Mouse (Mus musculus): Measurements from ENCODE around the gene Hepacam. TPM values are rescaled to one million over a fixed set of nuclear protein-coding genes. Genes with fewer than 3 reads are reported as not detected.

Gene Hepacam
- total and polyA plus RNA-seq, 3 experiments = 0.13 TPM; not detected in 2

DNA sequence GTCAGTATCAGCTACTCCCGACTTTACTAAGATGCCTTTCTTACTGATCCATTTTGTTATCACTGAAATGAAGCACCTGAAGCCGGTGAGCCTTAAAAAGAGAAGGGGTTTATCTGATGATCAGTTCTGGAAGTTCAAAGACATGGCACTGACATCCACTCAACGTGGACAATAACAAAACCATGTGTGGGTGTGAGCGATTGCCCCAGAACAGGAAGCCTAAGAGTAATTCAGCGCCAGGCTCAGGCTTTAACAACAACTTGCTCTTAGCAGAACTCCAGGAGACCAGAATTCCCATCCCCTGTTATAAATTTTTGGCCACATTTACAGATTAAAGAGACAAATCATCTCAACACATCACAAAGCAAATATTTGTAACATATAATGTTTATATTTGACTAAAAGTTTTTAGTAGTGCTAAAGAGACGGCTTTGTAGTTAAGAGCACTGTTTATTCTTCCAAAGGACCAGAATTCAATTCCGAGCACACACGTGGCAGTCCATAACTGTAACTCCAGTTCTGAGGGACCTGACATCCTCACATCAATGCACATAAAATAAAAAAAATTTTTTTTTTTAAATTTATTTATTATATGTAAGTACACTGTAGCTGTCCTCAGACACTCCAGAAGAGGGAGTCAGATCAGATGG, 26.5 kb downstream of the Hepacam start:
- Histone ChIP-seq H3K27ac (ENCODE audit: insufficient read depth, low read depth) (no peak overlapping the region), H3K4me3 (replicated peaks in 1 of 3; ENCODE audit: low read depth in 2 of 3, low read length in 2 of 3, poor library complexity in 1 of 3) (no peak overlapping the region), H3K79me2 (replicated peaks; ENCODE audit: control insufficient read depth, extremely low read depth, insufficient read depth, poor library complexity, severe bottlenecking) (no peaks in the 10 kb centered on the region), H3K27me3 (replicated peaks) (no peaks in the 10 kb centered on the region), H3K9me3 (replicated peaks; ENCODE audit: low read length) (no peaks in the 10 kb centered on the region), H3K36me3 (replicated peaks in 1 of 2; ENCODE audit: control insufficient read depth in 1 of 2, insufficient read depth in 1 of 2, low read length in 1 of 2) (no peaks in the 10 kb centered on the region), H3K4me2 (ENCODE audit: insufficient read depth, low read depth, poor library complexity, severe bottlenecking) (no peak overlapping the region), H3K9ac (ENCODE audit: insufficient read depth, low read depth) (no peak overlapping the region), H3K4me1 (ENCODE audit: control insufficient read depth in 1 of 2, insufficient read depth in 2 of 2) (no peaks in the 10 kb centered on the region)
- TF ChIP-seq GABPA (IDR thresholded peaks at IDR 0.05; ENCODE audit: insufficient replicate concordance, low read depth, low read length) (no peak), JUND (conservative IDR thresholded peaks at IDR 0.05; ENCODE audit: low read depth, low read length) (no peak), ZC3H11A (IDR thresholded peaks at IDR 0.05; ENCODE audit: low read depth, low read length) (no peak), KAT2A (IDR thresholded peaks at IDR 0.05; ENCODE audit: insufficient replicate concordance, low read length) (no peak), ELF1 (IDR thresholded peaks at IDR 0.05; ENCODE audit: low read depth, low read length) (no peak), RAD21 (IDR thresholded peaks at IDR 0.05; ENCODE audit: low read depth, low read length) (no peak), MAX (IDR thresholded peaks at IDR 0.05; ENCODE audit: low read length) (no peak), POLR2AphosphoS2 (IDR thresholded peaks at IDR 0.05; ENCODE audit: low read depth, low read length) (no peak), EP300 (IDR thresholded peaks at IDR 0.05; ENCODE audit: low read length) (no peak), POLR2A (IDR thresholded peaks at IDR 0.05; ENCODE audit: low read depth, low read length) (no peak), USF2 (conservative IDR thresholded peaks at IDR 0.05; ENCODE audit: low read depth, low read length) (no peak), MXI1 (IDR thresholded peaks at IDR 0.05; ENCODE audit: low read depth, low read length) (no peak), ZNF384 (IDR thresholded peaks at IDR 0.05; ENCODE audit: low read depth, low read length) (no peak), CHD2 (IDR thresholded peaks at IDR 0.05; ENCODE audit: low read length) (no peak)
- in situ Hi-C loops (cut with MboI; ENCODE audit: low pct_ligation_motif_present, low pct_unique_long_range_greater_than_20kb, low sequenced_read_pairs) (no loop called here), dilution Hi-C loops (cut with MboI; ENCODE audit: extremely low pct_ligation_motif_present, extremely low pct_unique_long_range_greater_than_20kb, low sequenced_read_pairs) (no loop called here)
- DNase-seq (ENCODE audit: extremely low read depth) = no peak

DNA sequence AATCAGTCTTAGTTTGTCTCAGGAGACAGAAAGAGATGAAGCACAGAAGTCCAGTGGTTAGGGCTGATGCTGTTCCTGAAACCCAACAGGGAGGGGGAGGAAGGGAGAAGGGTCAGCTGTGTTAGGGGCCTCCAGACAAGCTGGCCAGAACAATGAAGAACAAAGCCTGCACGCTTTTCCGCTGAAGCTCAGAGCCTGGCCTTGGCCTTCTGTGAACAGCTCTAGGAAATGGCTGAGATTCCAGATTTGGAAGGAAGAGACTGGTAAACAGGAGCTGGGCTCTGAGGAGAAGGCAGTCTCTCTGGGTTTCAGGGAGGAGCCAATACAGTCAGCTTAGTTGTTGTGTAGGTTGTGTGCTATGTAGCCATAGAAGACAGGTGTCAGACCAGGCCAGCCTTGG, 33.4 kb downstream of the Hepacam start:
- no peak for DNase-seq (ENCODE audit: extremely low read depth)
- dilution Hi-C loops (cut with MboI; ENCODE audit: extremely low pct_ligation_motif_present, extremely low pct_unique_long_range_greater_than_20kb, low sequenced_read_pairs) (no loop called here), in situ Hi-C loops (cut with MboI; ENCODE audit: low pct_ligation_motif_present, low pct_unique_long_range_greater_than_20kb, low sequenced_read_pairs) (loop anchor here (25.0 kb wide), 1 partner anchor 537 kb away; no protein-coding TSS in a partner anchor)
- no peaks in the 10 kb centered on the region for H3K9me3 ChIP-seq (replicated peaks; ENCODE audit: low read length)
- no peaks in the 10 kb centered on the region for H3K79me2 ChIP-seq (replicated peaks; ENCODE audit: control insufficient read depth, extremely low read depth, insufficient read depth, poor library complexity, severe bottlenecking)
- no peak overlapping the region for H3K4me2 ChIP-seq (ENCODE audit: insufficient read depth, low read depth, poor library complexity, severe bottlenecking)
- no peak overlapping the region for H3K27ac ChIP-seq (ENCODE audit: insufficient read depth, low read depth)
- no peak for TF ChIP-seq EP300 (IDR thresholded peaks at IDR 0.05; ENCODE audit: low read length)
- no peak for TF ChIP-seq SIN3A (IDR thresholded peaks at IDR 0.05; ENCODE audit: low read length)
- TF ChIP-seq CTCF (conservative IDR thresholded peaks at IDR 0.05 in 1 of 2, IDR thresholded peaks at IDR 0.05 in 1 of 2; ENCODE audit: low read depth in 2 of 2, low read length in 2 of 2) = no peak
- TF ChIP-seq JUN (IDR thresholded peaks at IDR 0.05; ENCODE audit: insufficient read depth, low read depth, low read length) = no peak
- no peak for TF ChIP-seq MXI1 (IDR thresholded peaks at IDR 0.05; ENCODE audit: low read depth, low read length)
- no peak for TF ChIP-seq JUND (conservative IDR thresholded peaks at IDR 0.05; ENCODE audit: low read depth, low read length)
- TF ChIP-seq HCFC1 (IDR thresholded peaks at IDR 0.05; ENCODE audit: low read depth, low read length) = no peak
- no peak for TF ChIP-seq ZC3H11A (IDR thresholded peaks at IDR 0.05; ENCODE audit: low read depth, low read length)
- no peak for TF ChIP-seq CHD2 (IDR thresholded peaks at IDR 0.05; ENCODE audit: low read length)
- TF ChIP-seq MEF2A (IDR thresholded peaks at IDR 0.05; ENCODE audit: borderline replicate concordance, low read depth, low read length) = no peak
- no peak for TF ChIP-seq PAX5 (IDR thresholded peaks at IDR 0.05; ENCODE audit: low read length)
- TF ChIP-seq IRF4 (IDR thresholded peaks at IDR 0.05; ENCODE audit: low read depth, low read length) = no peak
- no peak for TF ChIP-seq E2F4 (IDR thresholded peaks at IDR 0.05; ENCODE audit: insufficient replicate concordance, low read depth, low read length)
- no peak for TF ChIP-seq ZMIZ1 (IDR thresholded peaks at IDR 0.05; ENCODE audit: low read depth, low read length)
- TF ChIP-seq ZKSCAN1 (IDR thresholded peaks at IDR 0.05; ENCODE audit: borderline replicate concordance, low read depth, low read length) = no peak
- no peak for TF ChIP-seq ZNF384 (IDR thresholded peaks at IDR 0.05; ENCODE audit: low read depth, low read length)
- no peak for TF ChIP-seq ELF1 (IDR thresholded peaks at IDR 0.05; ENCODE audit: low read depth, low read length)
- no peak for TF ChIP-seq RCOR1 (conservative IDR thresholded peaks at IDR 0.05; ENCODE audit: low read depth, low read length)
- H3K27me3 ChIP-seq (replicated peaks) = peaks cover 2% of the 10 kb centered on the region
- H3K4me3 ChIP-seq (replicated peaks in 1 of 3; ENCODE audit: low read depth in 2 of 3, low read length in 2 of 3, poor library complexity in 1 of 3) = no peak overlapping the region
- peaks cover 2 to 11% of the 10 kb centered on the region in 2 experiments; a peak in 3 of 4 replicates for H3K4me1 ChIP-seq (ENCODE audit: control insufficient read depth in 1 of 2, insufficient read depth in 2 of 2)
- no peaks in the 10 kb centered on the region for H3K36me3 ChIP-seq (replicated peaks in 1 of 2; ENCODE audit: control insufficient read depth in 1 of 2, insufficient read depth in 1 of 2, low read length in 1 of 2)
- no peak overlapping the region for H3K9ac ChIP-seq (ENCODE audit: insufficient read depth, low read depth)

Measured in CH12.LX (cell line).